Mouse (Mus musculus) lung, adult 2 months (tissue): ENCODE measurements around the gene A230072I06Rik.

Source experiments
- CTCF ChIP-seq: fragments of 200-500 bp; IDR thresholded peaks from 2 replicates; pipeline ENCODE4 v1.5.1; 2011; ENCODE audit warnings: mild to moderate bottlenecking, low read length, control low read depth; ENCODE audit not compliant: insufficient read depth
- POLR2A ChIP-seq: fragments of 200-500 bp; IDR thresholded peaks from 2 replicates; pipeline ENCODE4 v1.6.1; 2011; ENCODE audit warnings: low read depth, mild to moderate bottlenecking, control low read depth, low read length, borderline replicate concordance; ENCODE audit errors: extremely low read depth

DNA sequence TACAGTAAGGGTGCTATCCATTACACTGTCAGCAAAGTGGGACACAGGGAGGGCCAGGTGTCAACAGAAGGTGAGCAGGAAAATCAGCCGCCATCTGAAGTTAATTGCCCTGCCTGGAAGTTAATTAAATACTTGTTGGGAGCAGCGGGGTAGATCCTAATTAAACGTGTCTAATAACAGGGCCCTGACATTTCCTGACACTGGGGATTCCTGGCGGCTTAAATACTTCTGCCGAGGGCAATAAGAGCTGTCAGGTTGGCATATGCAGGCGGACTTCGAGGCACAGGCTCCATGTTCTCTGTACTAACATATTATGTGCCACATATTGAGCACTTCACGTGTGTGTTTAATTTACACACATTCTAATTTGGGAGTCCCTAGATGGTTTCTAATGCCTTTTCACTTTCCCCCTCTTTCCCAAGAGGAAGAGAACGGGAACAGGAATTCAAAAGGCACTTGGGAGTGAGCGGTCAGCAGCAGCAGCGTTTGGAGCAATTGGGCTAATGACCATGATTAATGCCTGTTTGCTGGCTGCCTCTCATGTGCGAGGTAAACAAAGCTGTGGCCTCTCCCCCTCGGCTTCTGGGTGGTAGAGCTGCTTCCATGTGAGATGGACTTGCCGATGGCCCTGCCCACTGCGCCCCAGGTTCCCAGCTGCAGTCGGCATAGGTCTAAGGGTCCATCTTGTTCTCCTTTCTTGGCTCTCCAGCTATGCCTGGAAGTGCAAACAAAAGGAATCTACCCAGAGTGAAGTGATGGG, 34.5 kb downstream of the A230072I06Rik start:
- TF ChIP-seq CTCF: no peak
- TF ChIP-seq POLR2A: no peak
